Mouse (Mus musculus) naive thymus-derived CD4-positive, alpha-beta T cell, adult 5 months (primary cell): ENCODE measurements around the gene Olfr741. TPM values are rescaled to one million over a fixed set of nuclear protein-coding genes. Genes with fewer than 3 reads are reported as not detected.

ENCODE experiments used
- polyA plus RNA-seq: library from polyadenylated mRNA; unstranded; fragments of 100-300 nt; shearing (Covaris generic); gene quantifications from one replicate; pipeline ENCODE4 v1.2.1, GENCODE M21; 2017

Olfr741 gene
- not detected for polyA plus RNA-seq

GRCm38 (mm10) chr14:50472438-50472837 lies at the start of gene Olfr741:
Gene Olfr741 (plus strand): TSS chr14:50472738.

GRCm38 (mm10) chr14:50445245-50445644 lies 27.3 kb upstream of the Olfr741 start, which contains the start of gene Olfr740:
Gene Olfr740 (plus strand): TSS chr14:50445545.

DNA sequence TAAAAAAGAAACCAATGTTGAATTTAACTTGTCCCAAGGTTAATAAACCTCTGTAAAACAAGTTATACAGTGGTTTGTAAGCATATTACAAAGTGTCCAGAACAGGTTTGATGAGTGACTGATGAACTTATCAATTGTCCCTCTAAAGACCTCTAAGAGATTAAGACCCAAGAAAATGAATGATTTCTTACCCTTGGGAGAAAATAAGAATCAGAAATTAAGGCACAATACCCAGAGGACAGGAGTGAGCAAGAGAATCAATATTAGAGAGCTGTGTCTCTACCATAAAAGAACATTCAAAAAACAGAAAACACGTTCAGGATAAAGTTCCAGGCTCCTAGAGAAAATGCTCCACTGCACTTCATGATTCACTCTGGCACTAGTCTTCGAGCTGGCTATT lies 30.8 kb downstream of the Olfr741 start, which contains the start of gene Olfr742:
TSS of gene Olfr742 (plus strand) at position 301 of the 400 bp plus-strand sequence.

GRCm38 (mm10) chr14:50521539-50521938 lies 49.0 kb downstream of the Olfr741 start, which contains the start of gene Olfr743:
Gene Olfr743 (plus strand): TSS chr14:50521839.

Other genes starting within 250 kb of the Olfr741 start
- 0.06 TPM for gene Olfr731, start 230.9 kb upstream of the Olfr741 start, polyA plus RNA-seq
- not detected for gene Olfr732, start 188.5 kb upstream of the Olfr741 start, polyA plus RNA-seq
- gene Olfr733, start 171.2 kb upstream of the Olfr741 start, polyA plus RNA-seq: not detected
- not detected for gene Olfr734, start 146.0 kb upstream of the Olfr741 start, polyA plus RNA-seq
- gene Olfr735, start 123.9 kb upstream of the Olfr741 start, polyA plus RNA-seq: not detected
- gene Tlr11, start 114.8 kb upstream of the Olfr741 start, polyA plus RNA-seq: not detected
- gene Olfr736, start 91.6 kb upstream of the Olfr741 start, polyA plus RNA-seq: not detected
- not detected for gene Olfr738, start 65.2 kb upstream of the Olfr741 start, polyA plus RNA-seq
- not detected for gene Olfr739, start 54.1 kb upstream of the Olfr741 start, polyA plus RNA-seq
- gene Olfr740, start 27.2 kb upstream of the Olfr741 start, polyA plus RNA-seq: not detected
- gene Olfr742, start 30.9 kb downstream of the Olfr741 start, polyA plus RNA-seq: not detected
- not detected for gene Olfr743, start 49.1 kb downstream of the Olfr741 start, polyA plus RNA-seq
- gene Olfr744, start 142.1 kb downstream of the Olfr741 start, polyA plus RNA-seq: not detected
- gene Olfr745, start 166.7 kb downstream of the Olfr741 start, polyA plus RNA-seq: not detected
- gene Olfr746, start 174.3 kb downstream of the Olfr741 start, polyA plus RNA-seq: not detected
- not detected for gene Olfr747, start 220.5 kb downstream of the Olfr741 start, polyA plus RNA-seq
- 0.22 TPM for gene Olfr748, start 234.6 kb downstream of the Olfr741 start, polyA plus RNA-seq